Mouse (Mus musculus) heart, postnatal 25 days (tissue): ENCODE results near the gene Ifi213. TPM values are rescaled to one million over a fixed set of nuclear protein-coding genes. Genes with fewer than 3 reads are reported as not detected.
"Not testable (repeated sequence)": the region's sequence is repeated elsewhere in the genome, so short reads cannot be mapped to it uniquely, and the experiment has no call there.

Source experiments
- DNase-seq: peaks from one replicate; pipeline ENCODE4 v3.0.0; 2022; ENCODE audit warnings: low spot score
- intact Hi-C: fragments of 180-260 bp; cut with DNase I; formaldehyde crosslinking; loops from one replicate; pipeline ENCODE4 v1.15.1; 2025
- microRNA-seq: library from miRNA; unstranded; fragments of <30 nt; microRNA quantifications from one replicate; pipeline ENCODE4 v1.2.0, GENCODE M21; 2022
- total RNA-seq, 2 experiments: library from RNA; stranded (reverse); gene quantifications; 2 replicates each; pipeline ENCODE4 v1.2.3; 2021

The Ifi213 gene
- under 1 TPM; 0.10 to 0.25 TPM for total RNA-seq

- intact Hi-C loops, DNase-seq: not testable (repeated sequence)
Observed at GRCm38 (mm10) chr1:173598838-173599494, at the start of gene Ifi213. Gene Ifi213, minus strand, starts transcription at chr1:173599274.

DNA sequence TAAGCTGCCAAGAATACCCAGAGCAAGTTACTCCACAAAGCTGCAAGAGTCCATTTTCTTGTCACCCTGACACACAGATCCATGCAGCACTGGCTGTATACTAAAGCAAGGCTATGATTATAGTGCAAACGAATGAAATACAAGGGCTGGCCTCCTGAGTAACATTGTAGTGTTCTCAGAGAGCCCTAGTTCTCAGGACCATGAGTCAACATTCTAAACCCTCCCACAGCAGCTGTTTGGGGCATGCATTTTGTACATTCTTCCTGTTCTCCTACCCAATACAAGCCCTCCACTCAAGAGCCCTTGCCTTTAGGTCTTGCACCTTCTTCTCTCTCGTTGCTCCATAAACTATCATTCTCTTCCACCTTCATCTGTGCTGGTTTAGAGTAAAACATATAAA, 46.3 kb upstream of the Ifi213 start:
- intact Hi-C loops: no loop called here
- DNase-seq: no peak

DNA sequence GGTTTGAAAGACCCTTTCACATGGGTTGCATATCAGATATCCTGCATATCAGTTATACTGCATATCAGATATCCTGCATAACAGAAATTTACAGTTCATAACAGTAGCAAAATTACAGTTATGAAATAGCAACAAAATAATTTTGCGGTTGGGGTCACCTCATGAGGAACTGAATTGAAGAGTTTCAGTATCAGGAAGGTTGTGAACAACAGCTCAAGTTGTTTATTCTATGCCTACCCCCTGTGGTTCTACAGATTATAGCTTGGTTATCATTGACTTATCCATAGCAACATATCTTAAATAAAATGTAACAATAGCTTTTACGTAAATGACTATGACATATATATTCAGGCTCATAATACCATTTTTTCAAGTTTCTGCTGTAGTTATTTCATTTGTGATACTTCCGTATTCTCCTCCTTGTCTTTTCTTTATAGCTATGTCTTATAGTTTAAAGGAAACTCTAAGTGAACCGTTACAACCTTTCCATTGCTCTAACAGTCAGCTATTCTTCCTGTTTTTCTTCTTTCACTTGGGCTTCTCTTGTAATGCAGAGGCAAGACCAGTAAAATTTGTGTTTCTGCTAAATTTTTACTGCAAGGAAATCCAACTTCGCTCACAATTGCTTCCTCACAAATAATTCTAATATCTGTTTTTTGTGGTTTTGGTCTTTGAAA, 35.0 kb upstream of the Ifi213 start:
- intact Hi-C loops: no loop called here
- DNase-seq: no peak

DNA sequence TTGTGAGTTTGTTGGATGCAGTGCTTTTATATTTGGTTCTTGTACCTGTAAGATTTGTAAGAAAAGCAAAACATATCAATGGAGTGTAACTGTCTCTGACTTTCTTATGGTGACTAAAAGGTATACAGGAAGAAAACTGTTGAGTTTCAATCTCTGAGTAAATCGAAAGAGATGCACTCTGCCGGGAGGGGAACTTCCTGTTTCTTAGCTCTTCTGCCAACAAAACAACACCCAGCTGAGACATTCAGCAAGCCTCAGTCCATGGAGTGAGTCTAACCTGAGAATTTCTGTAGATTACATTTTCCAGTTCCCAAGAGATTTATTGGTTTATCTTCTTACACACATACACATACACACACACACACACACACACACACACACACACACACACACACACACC, 31.5 kb upstream of the Ifi213 start, which contains the start of gene Ifi209:
TSS of gene Ifi209 (plus strand) at position 296 of the 400 bp plus-strand sequence.
- intact Hi-C loops, DNase-seq: not testable (repeated sequence)

DNA sequence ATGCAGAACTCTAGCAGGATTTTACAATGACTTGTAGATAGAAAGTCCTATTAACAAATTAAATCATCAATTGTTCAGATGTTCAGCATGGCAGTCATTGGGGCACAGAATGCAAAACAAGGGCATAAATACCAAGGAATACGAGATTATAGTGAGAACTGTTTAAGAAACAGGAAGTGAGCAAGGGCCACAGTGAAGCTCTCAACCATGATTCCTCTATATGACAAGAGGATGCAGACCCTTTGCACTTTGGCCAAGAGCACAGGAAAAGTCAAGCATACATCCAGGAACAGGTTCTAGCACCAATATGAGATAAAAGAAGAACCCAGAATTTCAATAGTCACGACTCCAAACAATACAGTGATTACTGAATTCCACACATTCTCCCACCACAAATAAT, 27.6 kb upstream of the Ifi213 start:
- intact Hi-C loops: no loop called here

GRCm38 (mm10) chr1:173624052-173624451, 25.0 kb upstream of the Ifi213 start:
- intact Hi-C loops: no loop called here
- DNase-seq: no peak

More for the DNA sequence above, 27.6 kb upstream of the Ifi213 start:
- no peak for DNase-seq

DNA sequence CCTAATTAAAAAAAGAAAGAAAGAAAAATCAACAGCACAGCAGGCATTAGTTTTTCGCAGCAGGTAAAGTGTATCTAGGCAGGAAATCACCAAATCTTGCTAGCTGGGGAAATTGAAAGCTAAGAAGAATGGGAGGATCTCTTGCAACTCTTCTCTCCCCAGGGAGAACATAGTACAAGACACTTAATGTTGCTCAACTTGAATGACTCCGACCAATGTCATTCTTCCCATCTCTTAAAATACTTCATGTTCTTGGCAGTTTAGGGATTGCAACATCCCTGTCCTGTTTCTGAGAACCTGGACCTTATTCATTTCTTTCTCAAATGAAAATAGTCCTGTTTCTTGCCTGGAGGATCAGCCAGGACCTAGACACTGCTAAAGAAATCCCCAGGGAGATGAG, 23.1 kb upstream of the Ifi213 start:
- DNase-seq, intact Hi-C loops: not testable (repeated sequence)

DNA sequence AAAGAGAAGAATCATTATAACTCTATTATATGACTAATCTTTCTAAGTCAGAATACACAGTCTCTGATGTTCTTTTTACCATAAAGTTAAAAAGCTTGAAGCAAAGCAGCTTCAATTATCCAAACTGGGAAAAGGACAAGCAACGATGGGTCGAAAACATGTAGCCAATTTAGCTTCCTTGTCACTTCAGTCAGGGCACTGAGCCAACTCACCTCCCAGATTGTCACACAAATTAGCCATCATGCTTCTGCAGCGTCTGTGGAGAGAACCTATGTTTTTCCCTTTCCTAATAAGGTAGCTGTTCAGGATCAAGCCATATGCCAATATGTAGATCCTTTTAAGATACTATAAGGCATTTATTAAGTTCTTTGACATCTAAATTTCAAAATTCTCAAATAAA, 11.2 kb upstream of the Ifi213 start:
- intact Hi-C loops, DNase-seq: not testable (repeated sequence)

- intact Hi-C loops, DNase-seq: not testable (repeated sequence)
Observed at GRCm38 (mm10) chr1:173589698-173590097, 9.4 kb downstream of the Ifi213 start.

- DNase-seq: no peak
- intact Hi-C loops: no loop called here
Observed at GRCm38 (mm10) chr1:173579921-173580585, 19.0 kb downstream of the Ifi213 start.

DNA sequence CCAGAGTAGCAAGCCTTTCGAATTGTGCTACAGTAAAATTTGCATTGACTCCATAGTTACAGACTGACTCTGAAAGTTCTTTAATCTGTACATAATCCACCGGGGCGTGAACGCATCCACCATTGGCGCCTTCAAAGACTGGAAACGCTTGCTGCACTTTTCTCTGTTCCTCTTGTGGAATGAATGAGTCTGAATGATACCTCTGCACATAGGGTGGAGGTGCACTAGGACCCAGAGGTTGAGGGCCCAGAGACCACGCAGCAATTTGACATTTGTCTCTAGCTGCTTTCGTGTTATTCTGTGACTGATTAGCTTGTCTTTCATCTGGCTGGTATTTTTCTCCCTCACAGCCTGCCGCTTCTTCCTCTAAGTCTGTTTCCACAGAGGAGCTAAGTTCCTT, 20.0 kb downstream of the Ifi213 start:
- no peak for DNase-seq
- intact Hi-C loops: no loop called here

GRCm38 (mm10) chr1:173550491-173551050, 48.5 kb downstream of the Ifi213 start:
- DNase-seq, intact Hi-C loops: not testable (repeated sequence)

GRCm38 (mm10) chr1:173548798-173549197, 50.3 kb downstream of the Ifi213 start:
- DNase-seq, intact Hi-C loops: not testable (repeated sequence)

- intact Hi-C loops, DNase-seq: not testable (repeated sequence)
Observed at GRCm38 (mm10) chr1:173535791-173536190, 63.3 kb downstream of the Ifi213 start, which contains the start of gene Ifi214. Gene Ifi214, minus strand, starts transcription at chr1:173535957.

DNA sequence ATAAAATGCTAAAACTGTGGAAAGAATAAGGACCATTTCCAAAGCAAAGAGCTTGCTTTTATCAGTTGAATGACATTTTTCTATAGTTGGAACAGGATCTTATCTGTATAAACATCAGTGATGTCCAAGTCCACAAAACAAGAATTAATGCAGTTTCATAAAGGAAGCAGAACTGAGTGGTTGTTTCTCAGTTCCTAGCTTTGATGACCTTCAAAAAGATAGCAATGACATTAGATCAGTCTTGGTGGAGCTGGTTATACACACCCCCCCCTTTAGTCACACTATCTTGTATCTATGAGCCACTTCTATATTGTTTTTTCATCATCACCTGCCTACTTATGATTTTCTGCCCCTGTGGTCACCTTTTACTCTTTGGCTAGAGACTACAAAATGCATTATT, 77.6 kb downstream of the Ifi213 start:
- no peak for DNase-seq
- intact Hi-C loops: no loop called here

Small RNA genes lying within 50 kb of the gene (microRNA-seq; reads per million reads assigned to microRNA genes)
- not detected for gene Gm44339
- not detected for gene Gm44481

Other genes starting within 250 kb of the Ifi213 start
- gene Aim2, start 248.4 kb downstream of the Ifi213 start, total RNA-seq: 1 to 10 TPM; 1.2 to 1.6 TPM
- gene Cadm3, start 231.6 kb downstream of the Ifi213 start, total RNA-seq: 1 to 10 TPM; 2.2 to 3.1 TPM
- under 1 TPM; 0.10 to 0.22 TPM for gene Ifi206, start 108.2 kb downstream of the Ifi213 start, total RNA-seq
- gene Ifi214, start 63.3 kb downstream of the Ifi213 start, total RNA-seq: under 1 TPM in 1 of 2 experiments, not detected in 1; 0.08 TPM
- under 1 TPM; 0.59 to 0.60 TPM for gene Ifi209, start 31.6 kb upstream of the Ifi213 start, total RNA-seq
- gene Ifi208, start 74.4 kb upstream of the Ifi213 start, total RNA-seq: under 1 TPM; 0.28 to 0.42 TPM
- 1 to 10 TPM; 2.9 to 3.5 TPM for gene Ifi207, start 142.5 kb upstream of the Ifi213 start, total RNA-seq
- gene Ifi204, start 167.7 kb upstream of the Ifi213 start, total RNA-seq: 1 to 10 TPM; 2.2 TPM